Mouse (Mus musculus): Measurements from ENCODE around the gene Trmt61a.

GRCm38 (mm10) chr12:111689426-111689825, 11.5 kb downstream of the Trmt61a start:
- TF ChIP-seq CTCF (IDR thresholded peaks at IDR 0.05; ENCODE audit: extremely low read depth, insufficient read depth, insufficient read length, insufficient replicate concordance) (no peak), POLR2A (IDR thresholded peaks at IDR 0.05; ENCODE audit: low read depth, low read length) (no peak)
